Mouse (Mus musculus) hindbrain, embryonic 15.5 days (tissue): ENCODE measurements at regions not wholly inside any gene's neighbourhood (a gene's known extent, or its start where the extent isn't known, plus 50 kb on each side); places are given as distances from the start of the nearest gene placed in this dataset.

Source experiments
- ATAC-seq: fragments of 200-750 bp; cut with Nextera tagmentation; 2 replicates; pipeline ENCODE4 v1.8.0; 2017; ENCODE audit warnings: low read depth, moderate number of reproducible peaks, moderate TSS enrichment; ENCODE audit not compliant: low FRiP score
- H3K27ac ChIP-seq: fragments of 300-500 bp; sonication (generic); replicated peaks from 2 replicates; pipeline ENCODE4 v1.5.1; 2015; ENCODE audit warnings: mild to moderate bottlenecking, inconsistent platforms
- H3K27me3 ChIP-seq: fragments of 300-500 bp; sonication (generic); 2 replicates; pipeline ENCODE4 v1.6.1; 2015; ENCODE audit warnings: control low read depth, inconsistent platforms
- H3K36me3 ChIP-seq: fragments of 300-500 bp; sonication (generic); 2 replicates; pipeline ENCODE4 v1.6.1; 2015; ENCODE audit warnings: control low read depth, inconsistent platforms
- H3K4me1 ChIP-seq: fragments of 300-500 bp; sonication (generic); replicated peaks from 2 replicates; pipeline ENCODE4 v1.6.1; 2015; ENCODE audit warnings: control low read depth, inconsistent platforms
- H3K4me2 ChIP-seq: fragments of 300-500 bp; sonication (generic); 2 replicates; pipeline ENCODE4 v1.6.1; 2015; ENCODE audit warnings: moderate library complexity, mild to moderate bottlenecking, inconsistent platforms
- H3K4me3 ChIP-seq: fragments of 300-500 bp; sonication (generic); 2 replicates; pipeline ENCODE4 v1.5.1; 2015; ENCODE audit warnings: mild to moderate bottlenecking, inconsistent platforms
- H3K9ac ChIP-seq: fragments of 300-500 bp; sonication (generic); 2 replicates; pipeline ENCODE4 v1.6.1; 2015; ENCODE audit warnings: inconsistent platforms
- H3K9me3 ChIP-seq: fragments of 300-500 bp; sonication (generic); 2 replicates; pipeline ENCODE4 v1.6.1; 2016; ENCODE audit warnings: control low read depth, inconsistent platforms
- WGBS: fragments of 180-500 bp; shearing (Covaris S2); methylation state at CpG from one replicate; pipeline ENCODE4 v1.1.7; 2015; 5-methylcytosine and 5-hydroxymethylcytosine counted together

GRCm38 (mm10) chr3:60398796-60399195, 73.8 kb upstream of the Mbnl1 start:
- Histone ChIP-seq H3K36me3 (no peaks in the 10 kb centered on the region), H3K9ac (no peak overlapping the region), H3K27me3 (no peaks in the 10 kb centered on the region), H3K4me3 (no peak overlapping the region), H3K9me3 (no peaks in the 10 kb centered on the region), H3K4me2 (no peak overlapping the region), H3K4me1 (no peaks in the 10 kb centered on the region), H3K27ac (no peak overlapping the region)
- ATAC-seq: no peak

- Histone ChIP-seq H3K4me1 (no peaks in the 10 kb centered on the region), H3K9me3 (no peaks in the 10 kb centered on the region), H3K4me2 (no peak overlapping the region), H3K27ac (no peak overlapping the region), H3K27me3 (no peaks in the 10 kb centered on the region), H3K9ac (no peak overlapping the region), H3K36me3 (no peaks in the 10 kb centered on the region), H3K4me3 (no peak overlapping the region)
- 92% methylated on average over 5 of the region's 5 CpGs for WGBS
- ATAC-seq: no peak
Observed at GRCm38 (mm10) chr3:60402251-60402830, 70.3 kb upstream of the Mbnl1 start.

GRCm38 (mm10) chr3:60407426-60407825, 65.2 kb upstream of the Mbnl1 start:
- H3K36me3 ChIP-seq: no peaks in the 10 kb centered on the region
- H3K27ac ChIP-seq: no peak overlapping the region
- 74% methylated on average over 2 of the region's 2 CpGs for WGBS
- ATAC-seq: no peak
- H3K9ac ChIP-seq: no peak overlapping the region
- no peaks in the 10 kb centered on the region for H3K27me3 ChIP-seq
- no peak overlapping the region for H3K4me2 ChIP-seq
- no peaks in the 10 kb centered on the region for H3K4me1 ChIP-seq
- H3K9me3 ChIP-seq: no peaks in the 10 kb centered on the region
- H3K4me3 ChIP-seq: no peak overlapping the region

DNA sequence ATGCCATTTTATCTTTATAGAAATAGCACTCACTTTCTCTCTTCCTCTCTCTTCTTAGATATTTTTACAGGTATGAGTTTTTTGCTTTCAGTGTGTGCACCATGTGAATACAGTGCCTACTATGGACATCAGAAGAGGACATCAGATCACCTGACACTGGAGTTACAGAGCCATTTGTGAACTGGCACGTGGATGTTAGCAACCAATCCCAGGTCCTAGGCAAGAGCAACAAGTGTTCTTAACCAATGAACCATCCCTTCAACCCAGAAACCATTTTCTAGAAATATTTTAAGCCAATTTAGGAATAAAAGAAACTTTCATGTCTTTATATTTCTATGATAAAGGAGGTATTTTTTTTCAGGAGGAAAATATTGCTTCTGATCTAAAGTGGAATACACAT, 64.7 kb upstream of the Mbnl1 start:
- ATAC-seq: no peak
- Histone ChIP-seq H3K4me2 (no peak overlapping the region), H3K36me3 (no peaks in the 10 kb centered on the region), H3K4me1 (no peaks in the 10 kb centered on the region), H3K9ac (no peak overlapping the region), H3K27me3 (no peaks in the 10 kb centered on the region), H3K4me3 (no peak overlapping the region), H3K27ac (no peak overlapping the region), H3K9me3 (no peaks in the 10 kb centered on the region)
- 80% methylated on average over 1 of the region's 1 CpGs for WGBS

DNA sequence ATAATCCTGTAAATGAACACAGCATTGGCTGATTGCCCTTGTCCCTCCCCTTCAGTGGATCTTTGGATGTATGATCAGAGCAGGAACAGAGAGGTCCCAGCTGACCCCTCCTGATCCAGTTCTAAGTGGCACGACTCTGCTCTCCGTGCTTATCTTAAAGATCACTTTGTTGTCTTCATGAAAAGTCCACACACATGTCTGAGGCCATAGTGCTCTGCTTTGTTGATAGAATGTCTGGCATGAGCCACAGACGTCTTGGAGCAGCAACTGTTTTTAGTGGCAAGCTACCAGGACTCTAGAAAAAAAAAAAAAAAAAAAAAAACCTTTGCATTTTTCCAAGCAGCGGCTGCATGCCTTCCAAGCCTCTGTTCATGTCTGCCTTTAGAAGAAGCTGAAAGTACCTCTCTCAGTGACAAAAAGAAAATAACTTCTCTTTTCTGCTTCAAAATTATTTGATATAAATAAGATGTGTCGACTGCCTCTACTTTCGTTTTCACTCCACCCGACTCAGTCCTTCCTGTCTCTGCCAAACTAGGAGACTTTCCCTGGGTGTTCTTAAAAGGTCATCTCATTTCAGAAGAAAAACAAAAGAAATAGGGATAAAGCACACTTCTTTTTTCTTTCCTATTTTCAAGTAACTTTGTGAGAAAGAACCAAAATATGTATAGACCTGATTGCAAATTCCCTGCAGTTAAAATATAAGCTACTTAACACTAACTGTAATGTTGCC, 63.9 kb upstream of the Mbnl1 start:
- Histone ChIP-seq H3K27me3 (no peaks in the 10 kb centered on the region), H3K9me3 (no peaks in the 10 kb centered on the region), H3K4me1 (no peaks in the 10 kb centered on the region), H3K4me3 (no peak overlapping the region), H3K27ac (no peak overlapping the region), H3K9ac (no peak overlapping the region), H3K4me2 (no peak overlapping the region), H3K36me3 (no peaks in the 10 kb centered on the region)
- no peak for ATAC-seq
- WGBS: 55% methylated on average over 7 of the region's 7 CpGs

GRCm38 (mm10) chr3:60409283-60409633, 63.4 kb upstream of the Mbnl1 start:
- no peak overlapping the region for H3K27ac ChIP-seq
- H3K4me2 ChIP-seq: no peak overlapping the region

GRCm38 (mm10) chr3:60411746-60412145, 60.9 kb upstream of the Mbnl1 start:
- H3K9me3 ChIP-seq: no peaks in the 10 kb centered on the region
- 78% methylated on average over 1 of the region's 1 CpGs for WGBS
- ATAC-seq: no peak

More at GRCm38 (mm10) chr3:60409283-60409633, 63.4 kb upstream of the Mbnl1 start:
- no peak for ATAC-seq
- Histone ChIP-seq H3K4me3 (no peak overlapping the region), H3K9ac (no peak overlapping the region), H3K4me1 (no peaks in the 10 kb centered on the region), H3K27me3 (no peaks in the 10 kb centered on the region), H3K36me3 (no peaks in the 10 kb centered on the region), H3K9me3 (no peaks in the 10 kb centered on the region)

GRCm38 (mm10) chr3:60412206-60412605, 60.4 kb upstream of the Mbnl1 start:
- H3K9me3 ChIP-seq: no peaks in the 10 kb centered on the region
- ATAC-seq: no peak
- no peaks in the 10 kb centered on the region for H3K4me1 ChIP-seq
- H3K36me3 ChIP-seq: no peaks in the 10 kb centered on the region
- H3K9ac ChIP-seq: no peak overlapping the region
- H3K4me3 ChIP-seq: no peak overlapping the region
- no peak overlapping the region for H3K4me2 ChIP-seq
- H3K27ac ChIP-seq: no peak overlapping the region
- no peaks in the 10 kb centered on the region for H3K27me3 ChIP-seq

More at GRCm38 (mm10) chr3:60411746-60412145, 60.9 kb upstream of the Mbnl1 start:
- Histone ChIP-seq H3K4me3 (no peak overlapping the region), H3K27ac (no peak overlapping the region), H3K27me3 (no peaks in the 10 kb centered on the region), H3K4me1 (no peaks in the 10 kb centered on the region), H3K36me3 (no peaks in the 10 kb centered on the region), H3K9ac (no peak overlapping the region), H3K4me2 (no peak overlapping the region)

DNA sequence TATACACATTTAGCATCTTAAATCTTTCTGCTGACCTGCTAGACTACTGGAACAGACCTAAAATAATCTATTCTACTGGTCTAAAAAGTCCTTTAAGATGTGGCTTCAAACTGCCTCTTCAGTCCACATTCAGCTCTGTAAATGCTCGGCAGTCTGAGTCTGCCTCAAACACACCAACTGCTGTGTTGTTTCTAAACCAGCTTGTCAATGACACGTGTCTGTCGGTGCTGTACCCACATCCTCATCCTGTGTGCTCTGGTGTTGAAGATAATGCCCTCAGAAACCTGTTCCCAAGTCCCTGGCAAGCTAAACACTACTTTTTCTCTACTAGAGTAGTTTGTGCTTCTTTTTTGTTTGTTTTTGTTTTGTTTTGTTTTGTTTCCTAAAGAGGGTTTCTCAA, 58.9 kb upstream of the Mbnl1 start:
- WGBS: 71% methylated on average over 3 of the region's 3 CpGs
- ATAC-seq: no peak

DNA sequence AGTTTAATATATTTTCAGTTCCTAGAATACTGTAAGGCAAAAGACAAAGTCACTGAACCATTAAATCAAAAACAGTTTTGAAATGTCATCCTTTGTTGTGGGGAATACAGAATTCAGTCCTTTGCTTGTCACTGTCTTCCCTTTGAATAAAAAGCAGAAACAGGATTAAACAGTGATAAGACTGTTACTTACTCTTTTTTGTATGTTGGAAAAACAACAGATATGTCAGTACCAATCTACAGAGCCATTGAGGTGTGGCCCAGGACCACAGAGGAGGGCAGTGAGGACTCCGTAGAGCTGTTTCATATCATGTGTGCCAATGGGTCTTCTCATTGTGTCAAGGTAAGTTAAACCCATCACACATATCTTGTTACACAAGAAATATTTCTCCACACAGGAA, 55.6 kb upstream of the Mbnl1 start:
- H3K9me3 ChIP-seq: no peaks in the 10 kb centered on the region
- no peak overlapping the region for H3K4me2 ChIP-seq
- H3K9ac ChIP-seq: no peak overlapping the region
- H3K27me3 ChIP-seq: no peaks in the 10 kb centered on the region
- H3K4me1 ChIP-seq: no peaks in the 10 kb centered on the region
- 92% methylated on average over 1 of the region's 1 CpGs for WGBS
- no peaks in the 10 kb centered on the region for H3K36me3 ChIP-seq
- H3K4me3 ChIP-seq: no peak overlapping the region
- no peak for ATAC-seq
- no peak overlapping the region for H3K27ac ChIP-seq

More for the DNA sequence above, 58.9 kb upstream of the Mbnl1 start:
- no peaks in the 10 kb centered on the region for H3K4me1 ChIP-seq
- H3K4me3 ChIP-seq: no peak overlapping the region
- H3K36me3 ChIP-seq: no peaks in the 10 kb centered on the region
- no peak overlapping the region for H3K4me2 ChIP-seq
- H3K9me3 ChIP-seq: no peaks in the 10 kb centered on the region
- H3K27ac ChIP-seq: no peak overlapping the region
- no peaks in the 10 kb centered on the region for H3K27me3 ChIP-seq
- no peak overlapping the region for H3K9ac ChIP-seq

DNA sequence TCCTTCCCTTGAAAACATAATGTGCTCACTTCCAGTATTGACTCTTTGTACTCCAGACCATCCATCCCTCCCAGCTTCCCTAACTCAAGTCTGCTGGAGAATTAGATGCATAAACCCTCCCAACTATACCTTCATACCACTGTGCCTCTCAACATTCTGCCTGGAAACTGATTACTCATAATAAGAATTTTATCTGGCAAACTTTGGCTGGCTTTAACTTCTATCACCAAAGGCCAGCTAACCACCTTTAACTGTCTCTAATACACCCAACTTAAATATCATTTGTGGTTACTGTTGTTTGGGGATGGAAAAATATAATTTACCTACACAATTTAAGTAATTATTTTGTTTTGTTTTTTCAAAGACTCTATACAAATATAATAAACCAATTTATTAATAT, 54.0 kb upstream of the Mbnl1 start:
- no peak overlapping the region for H3K4me2 ChIP-seq
- no peaks in the 10 kb centered on the region for H3K36me3 ChIP-seq
- H3K27ac ChIP-seq: no peak overlapping the region
- no peaks in the 10 kb centered on the region for H3K4me1 ChIP-seq
- no peaks in the 10 kb centered on the region for H3K9me3 ChIP-seq
- no peak for ATAC-seq
- no peaks in the 10 kb centered on the region for H3K27me3 ChIP-seq
- H3K9ac ChIP-seq: no peak overlapping the region
- no peak overlapping the region for H3K4me3 ChIP-seq

DNA sequence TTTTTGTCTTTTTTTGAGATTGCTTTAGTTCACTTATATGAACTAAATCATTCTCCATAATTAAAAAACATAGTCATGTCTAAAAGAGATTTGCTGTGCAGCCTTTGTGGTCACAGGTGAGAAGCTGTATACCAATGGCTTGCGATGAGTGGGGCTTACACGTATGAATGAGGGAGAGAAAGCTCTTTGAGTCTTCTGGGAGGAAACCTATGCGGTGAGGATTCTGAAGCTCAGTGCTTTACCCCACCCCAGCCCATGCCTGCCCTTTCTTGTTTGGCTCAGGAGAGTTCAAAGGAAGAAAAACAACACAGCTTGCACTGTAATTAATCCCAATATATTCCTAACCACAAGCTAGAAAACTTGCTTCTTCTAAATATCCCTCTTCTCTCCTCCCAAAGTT, 53.4 kb upstream of the Mbnl1 start:
- Histone ChIP-seq H3K9me3 (no peaks in the 10 kb centered on the region), H3K4me3 (no peak overlapping the region), H3K27me3 (no peaks in the 10 kb centered on the region), H3K27ac (no peak overlapping the region), H3K4me2 (no peak overlapping the region), H3K9ac (no peak overlapping the region), H3K4me1 (no peaks in the 10 kb centered on the region), H3K36me3 (no peaks in the 10 kb centered on the region)
- WGBS: 93% methylated on average over 3 of the region's 3 CpGs
- no peak for ATAC-seq
